Mouse (Mus musculus) hindbrain, embryonic 14.5 days (tissue): ENCODE results near the gene Acbd4. TPM values are rescaled to one million over a fixed set of nuclear protein-coding genes. Genes with fewer than 3 reads are reported as not detected.

Experiments used
- ATAC-seq: fragments of 200-750 bp; cut with Nextera tagmentation; 2 replicates; pipeline ENCODE4 v1.8.0; 2017; ENCODE audit warnings: moderate number of reproducible peaks, mild to moderate bottlenecking, moderate TSS enrichment, moderate library complexity; ENCODE audit not compliant: low FRiP score
- DNase-seq: peaks from one replicate; pipeline ENCODE4 v3.0.0-alpha.2; 2015; ENCODE audit warnings: low spot score
- H3K27ac ChIP-seq: fragments of 300-500 bp; sonication (generic); 2 replicates; pipeline ENCODE4 v1.5.1; 2014; ENCODE audit warnings: mild to moderate bottlenecking, moderate library complexity
- H3K27me3 ChIP-seq: fragments of 300-500 bp; sonication (generic); 2 replicates; pipeline ENCODE4 v1.6.1; 2014; ENCODE audit warnings: mild to moderate bottlenecking, low read length, mixed read lengths; ENCODE audit not compliant: control insufficient read depth, insufficient read depth
- H3K36me3 ChIP-seq: fragments of 300-500 bp; sonication (generic); replicated peaks from 2 replicates; pipeline ENCODE4 v1.6.1; 2014; ENCODE audit not compliant: control insufficient read depth, insufficient read depth
- H3K4me1 ChIP-seq: fragments of 300-500 bp; sonication (generic); replicated peaks from 2 replicates; pipeline ENCODE4 v1.6.1; 2014; ENCODE audit warnings: antibody characterized with exemption, low read length, mixed read lengths; ENCODE audit not compliant: control insufficient read depth, insufficient read depth
- H3K4me2 ChIP-seq: fragments of 300-500 bp; sonication (generic); replicated peaks from 2 replicates; pipeline ENCODE4 v1.6.1; 2014; ENCODE audit warnings: mild to moderate bottlenecking, moderate library complexity
- H3K4me3 ChIP-seq: fragments of 300-500 bp; sonication (generic); replicated peaks from 2 replicates; pipeline ENCODE4 v1.5.1; 2014; ENCODE audit warnings: mild to moderate bottlenecking, low read length
- H3K9ac ChIP-seq: fragments of 300-500 bp; sonication (generic); 2 replicates; pipeline ENCODE4 v1.6.1; 2014
- H3K9me3 ChIP-seq: fragments of 300-500 bp; sonication (generic); 2 replicates; pipeline ENCODE4 v1.6.1; 2016; ENCODE audit warnings: low read length; ENCODE audit not compliant: control insufficient read depth
- WGBS: fragments of 180-500 bp; shearing (Covaris S2); extraction: QIAGEN DNeasy Blood & Tissue Kit; methylation state at CpG from one replicate; pipeline ENCODE4 v1.1.7; 2014; 5-methylcytosine and 5-hydroxymethylcytosine counted together
- polyA plus RNA-seq: library from polyadenylated mRNA; unstranded; fragments of >200 nt; fragmentation: Nextera tagmentation; extraction: Ambion mirVana; gene quantifications from 2 replicates; pipeline ENCODE4 v1.2.1, GENCODE M21; 2014

Acbd4 gene
- polyA plus RNA-seq, 1 experiment from 2014 or later: 10.6 TPM

- DNase-seq: no peak
Measured at GRCm38 (mm10) chr11:103146386-103146785, 44.9 kb downstream of the Acbd4 start.

GRCm38 (mm10) chr11:103147766-103148165 lies 46.3 kb downstream of the Acbd4 start:
- Histone ChIP-seq H3K27me3 (no peaks in the 10 kb centered on the region), H3K27ac (no peak overlapping the region), H3K9ac (no peak overlapping the region), H3K4me3 (no peak overlapping the region), H3K9me3 (no peaks in the 10 kb centered on the region), H3K4me1 (peaks cover 8% of the 10 kb centered on the region), H3K4me2 (no peak overlapping the region), H3K36me3 (no peaks in the 10 kb centered on the region)
- no peak for ATAC-seq
- WGBS: 60% methylated on average over 4 of the region's 4 CpGs
- DNase-seq: no peak

More at GRCm38 (mm10) chr11:103146386-103146785, 44.9 kb downstream of the Acbd4 start:
- no peaks in the 10 kb centered on the region for H3K9me3 ChIP-seq
- peaks cover 22% of the 10 kb centered on the region for H3K4me1 ChIP-seq
- H3K27me3 ChIP-seq: no peaks in the 10 kb centered on the region
- no peak overlapping the region for H3K4me3 ChIP-seq
- H3K36me3 ChIP-seq: no peaks in the 10 kb centered on the region
- ATAC-seq: no peak
- H3K4me2 ChIP-seq: no peak overlapping the region
- no peak overlapping the region for H3K9ac ChIP-seq
- WGBS: 88% methylated on average over 4 of the region's 4 CpGs
- H3K27ac ChIP-seq: no peak overlapping the region

GRCm38 (mm10) chr11:103149771-103150170 lies 48.3 kb downstream of the Acbd4 start:
- H3K4me1 ChIP-seq: 0 out of 2 replicates have a peak, but pooled peaks cover 1% of the 10 kb centered on the region
- H3K36me3 ChIP-seq: no peaks in the 10 kb centered on the region
- H3K27ac ChIP-seq: no peak overlapping the region
- no peaks in the 10 kb centered on the region for H3K27me3 ChIP-seq
- no peak overlapping the region for H3K4me3 ChIP-seq
- no peak overlapping the region for H3K4me2 ChIP-seq
- ATAC-seq: no peak
- no peaks in the 10 kb centered on the region for H3K9me3 ChIP-seq
- WGBS: 98% methylated on average over 4 of the region's 4 CpGs
- no peak overlapping the region for H3K9ac ChIP-seq
- DNase-seq: no peak

GRCm38 (mm10) chr11:103158621-103159478 lies 57.4 kb downstream of the Acbd4 start:
- Histone ChIP-seq H3K9me3 (no peaks in the 10 kb centered on the region), H3K4me1 (no peaks in the 10 kb centered on the region; the same call in 1 of the 2 replicates), H3K4me3 (peak overlapping the region; percentile 8; the same call in 1 of the 2 replicates), H3K4me2 (peak overlapping the region; percentile 45), H3K36me3 (no peaks in the 10 kb centered on the region), H3K27me3 (no peaks in the 10 kb centered on the region), H3K9ac (0 out of 2 replicates have a peak overlapping the region, but pooled peaks have one; percentile 28), H3K27ac (no peak overlapping the region)
- DNase-seq (peak; percentile 86), ATAC-seq (peak; percentile 89)
- 1% methylated on average over 25 of the region's 25 CpGs for WGBS

GRCm38 (mm10) chr11:103160738-103161137 lies 59.3 kb downstream of the Acbd4 start:
- H3K9ac ChIP-seq: no peak overlapping the region
- no peaks in the 10 kb centered on the region for H3K9me3 ChIP-seq
- no peaks in the 10 kb centered on the region for H3K36me3 ChIP-seq
- no peaks in the 10 kb centered on the region for H3K27me3 ChIP-seq
- H3K27ac ChIP-seq: no peak overlapping the region
- no peak for DNase-seq
- WGBS: 90% methylated on average over 11 of the region's 11 CpGs
- no peak overlapping the region for H3K4me3 ChIP-seq
- H3K4me1 ChIP-seq: no peaks in the 10 kb centered on the region; the same call in 1 of the 2 replicates
- ATAC-seq: no peak
- no peak overlapping the region for H3K4me2 ChIP-seq

- Histone ChIP-seq H3K9me3 (no peaks in the 10 kb centered on the region), H3K4me3 (no peak overlapping the region), H3K27ac (no peak overlapping the region), H3K36me3 (no peaks in the 10 kb centered on the region), H3K4me1 (no peaks in the 10 kb centered on the region; the same call in 1 of the 2 replicates), H3K4me2 (no peak overlapping the region), H3K9ac (no peak overlapping the region), H3K27me3 (no peaks in the 10 kb centered on the region)
- 77% methylated on average over 7 of the region's 7 CpGs for WGBS
- ATAC-seq (no peak), DNase-seq (no peak)
Measured at GRCm38 (mm10) chr11:103161449-103161848, 60.0 kb downstream of the Acbd4 start.

Other genes with a start within 250 kb of the Acbd4 start
- gene Eftud2, start 220.7 kb upstream of the Acbd4 start, polyA plus RNA-seq: 110 and 123 TPM in 2 replicates
- gene Ccdc103, start 220.5 kb upstream of the Acbd4 start, polyA plus RNA-seq: 2.2 and 2.8 TPM in 2 replicates
- 0.12 TPM in 1 of 2 replicates, not detected in the other for gene Fam187a, start 216.5 kb upstream of the Acbd4 start, polyA plus RNA-seq
- gene Gfap, start 200.8 kb upstream of the Acbd4 start, polyA plus RNA-seq: 0.66 and 1.9 TPM in 2 replicates
- 0.79 and 1.5 TPM in 2 replicates for gene Kif18b, start 176.6 kb upstream of the Acbd4 start, polyA plus RNA-seq
- gene C1ql1, start 155.0 kb upstream of the Acbd4 start, polyA plus RNA-seq: 12.0 and 14.6 TPM in 2 replicates
- gene Nmt1, start 73.5 kb upstream of the Acbd4 start, polyA plus RNA-seq: 31.8 and 34.3 TPM in 2 replicates
- 161 and 166 TPM in 2 replicates for gene Dcakd, start 73.3 kb upstream of the Acbd4 start, polyA plus RNA-seq
- gene Plcd3, start within 50 bp of the Acbd4 start, polyA plus RNA-seq: 1.7 and 1.9 TPM in 2 replicates
- 5.3 and 5.6 TPM in 2 replicates for gene Hexim1, start 14.5 kb downstream of the Acbd4 start, polyA plus RNA-seq
- gene Hexim2, start 30.7 kb downstream of the Acbd4 start, polyA plus RNA-seq: 20.9 and 24.2 TPM in 2 replicates
- 6.1 and 8.0 TPM in 2 replicates for gene Fmnl1, start 69.4 kb downstream of the Acbd4 start, polyA plus RNA-seq
- gene 1700023F06Rik, start 106.9 kb downstream of the Acbd4 start, polyA plus RNA-seq: 1.9 TPM in 2 replicates
- gene Spata32, start 116.8 kb downstream of the Acbd4 start, polyA plus RNA-seq: 0.29 and 0.31 TPM in 2 replicates
- 2.9 and 4.0 TPM in 2 replicates for gene Map3k14, start 165.8 kb downstream of the Acbd4 start, polyA plus RNA-seq